Mouse (Mus musculus): ENCODE data around the gene Olfr313. TPM values are rescaled to one million over a fixed set of nuclear protein-coding genes. Genes with fewer than 3 reads are reported as not detected.
A peak's percentile ranks its signal among the peaks of the same experiment; 100 is the strongest.
"Not testable (repeated sequence)": the region's sequence is repeated elsewhere in the genome, so short reads cannot be mapped to it uniquely, and the experiment has no call there.

The Olfr313 gene
- total RNA-seq (2015) (not detected in 2 replicates), total RNA-seq (2017) (not detected in 2 replicates)

- not testable (repeated sequence) for ATAC-seq (replicated peaks; ENCODE audit: poor library complexity)
These were observed at the start of gene Olfr313 for GRCm38 (mm10) chr11:58814700-58815099. Gene Olfr313, plus strand, starts transcription at chr11:58815000.

- no peak for ATAC-seq (replicated peaks; ENCODE audit: poor library complexity)
These were observed 41.9 kb upstream of the Olfr313 start, which contains the start of gene Olfr315 for GRCm38 (mm10) chr11:58772888-58773287. Gene Olfr315, plus strand, starts transcription at chr11:58773188.

- no peak for ATAC-seq (replicated peaks; ENCODE audit: poor library complexity)
These were observed 32.2 kb upstream of the Olfr313 start, which contains the start of gene Olfr314 for GRCm38 (mm10) chr11:58782480-58783089. Gene Olfr314, plus strand, starts transcription at chr11:58782952.

- no peak for ATAC-seq (replicated peaks; ENCODE audit: poor library complexity)
These were observed 30.6 kb upstream of the Olfr313 start for GRCm38 (mm10) chr11:58784182-58784581.

GRCm38 (mm10) chr11:58787651-58788050 lies 27.1 kb upstream of the Olfr313 start:
- ATAC-seq (replicated peaks; ENCODE audit: poor library complexity), result no peak

GRCm38 (mm10) chr11:58788346-58788745 lies 26.5 kb upstream of the Olfr313 start:
- no peak for ATAC-seq (replicated peaks; ENCODE audit: poor library complexity)

- ATAC-seq (replicated peaks; ENCODE audit: poor library complexity), result no peak
These were observed 25.3 kb upstream of the Olfr313 start for GRCm38 (mm10) chr11:58789532-58789931.

- ATAC-seq (replicated peaks; ENCODE audit: poor library complexity), result peak; percentile 31
These were observed 24.7 kb upstream of the Olfr313 start for GRCm38 (mm10) chr11:58790053-58790452.

- no peak for ATAC-seq (replicated peaks; ENCODE audit: poor library complexity)
These were observed 24.2 kb upstream of the Olfr313 start for GRCm38 (mm10) chr11:58790646-58791045.

- no peak for ATAC-seq (replicated peaks; ENCODE audit: poor library complexity)
These were observed 18.9 kb upstream of the Olfr313 start for GRCm38 (mm10) chr11:58795856-58796255.

- no peak for ATAC-seq (replicated peaks; ENCODE audit: poor library complexity)
These were observed 17.9 kb upstream of the Olfr313 start for GRCm38 (mm10) chr11:58796850-58797249.

- ATAC-seq (replicated peaks; ENCODE audit: poor library complexity), result no peak
These were observed 15.1 kb upstream of the Olfr313 start for GRCm38 (mm10) chr11:58799747-58800146.

- no peak for ATAC-seq (replicated peaks; ENCODE audit: poor library complexity)
These were observed 13.1 kb upstream of the Olfr313 start, which contains the start of gene Fam183b for GRCm38 (mm10) chr11:58801558-58802228. Gene Fam183b, minus strand, starts transcription at chr11:58801960.

- ATAC-seq (replicated peaks; ENCODE audit: poor library complexity), result no peak
These were observed 10.9 kb upstream of the Olfr313 start for GRCm38 (mm10) chr11:58803871-58804270.

GRCm38 (mm10) chr11:58804393-58804792 lies 10.4 kb upstream of the Olfr313 start:
- no peak for ATAC-seq (replicated peaks; ENCODE audit: poor library complexity)

- no peak for ATAC-seq (replicated peaks; ENCODE audit: poor library complexity)
These were observed 2.8 kb upstream of the Olfr313 start for GRCm38 (mm10) chr11:58812001-58812400.

- no peak for ATAC-seq (replicated peaks; ENCODE audit: poor library complexity)
These were observed 876 bp downstream of the Olfr313 start for GRCm38 (mm10) chr11:58815676-58816075.

- ATAC-seq (replicated peaks; ENCODE audit: poor library complexity), result not testable (repeated sequence)
These were observed 14.1 kb downstream of the Olfr313 start, which contains the start of gene Olfr312 for GRCm38 (mm10) chr11:58828937-58829336. Gene Olfr312, plus strand, starts transcription at chr11:58829237.

- no peak for ATAC-seq (replicated peaks; ENCODE audit: poor library complexity)
These were observed 15.0 kb downstream of the Olfr313 start for GRCm38 (mm10) chr11:58829764-58830163.

GRCm38 (mm10) chr11:58832541-58832940 lies 17.7 kb downstream of the Olfr313 start:
- not testable (repeated sequence) for ATAC-seq (replicated peaks; ENCODE audit: poor library complexity)

GRCm38 (mm10) chr11:58838951-58839350 lies 24.2 kb downstream of the Olfr313 start, which contains the start of gene Olfr311:
Gene Olfr311, plus strand, starts transcription at chr11:58839251.
- not testable (repeated sequence) for ATAC-seq (replicated peaks; ENCODE audit: poor library complexity)

GRCm38 (mm10) chr11:58846919-58847461 lies 32.2 kb downstream of the Olfr313 start, which contains the start of gene Gm12258:
Gene Gm12258, plus strand, starts transcription at chr11:58847158.
- ATAC-seq (replicated peaks; ENCODE audit: poor library complexity), result peak; percentile 100

Data from megakaryocyte progenitor cell, adult 5-6 weeks (primary cell).